21 mouse cellular contexts compared by ENCODE assay signal in genomic region chr1:43477954-43478353, GRCm38 (mm10). TPM values are rescaled to one million over a fixed set of nuclear protein-coding genes. Genes with fewer than 3 reads are reported as not detected.
DNase-seq lines count a peak whose midpoint lies in the region; TF ChIP-seq lines count a peak whose summit lies in the region.
"Had no signal": no experiment of that assay in that cellular context is flagged by ENCODE, and none has a peak within 500 bp of the region (broad histone marks: within the 10 kb centered on the region; RNA-seq: fewer than 3 reads in every experiment).

No protein-coding gene starts in this region.

- H3K9me3 ChIP-seq in MEL (replicated peaks; ENCODE audit: insufficient read depth, low read length) = no peaks in the 10 kb centered on the region
- H3K9me3 ChIP-seq: embryonic facial prominence, embryonic 10.5 days; forebrain, embryonic 13.5 days; heart, embryonic 15.5 days had no signal

- TF ChIP-seq POLR2A in kidney, adult 2 months (IDR thresholded peaks at IDR 0.05; ENCODE audit: low read depth, low read length) = no peak
- no peak for TF ChIP-seq POLR2A in MEL (IDR thresholded peaks at IDR 0.05; ENCODE audit: control insufficient read depth in 1 of 2, insufficient read depth in 1 of 2, low read depth in 1 of 2, low read length in 2 of 2, poor library complexity in 1 of 2)

- no peak for TF ChIP-seq RAD21 in MEL (IDR thresholded peaks at IDR 0.05; ENCODE audit: low read depth, low read length)

- H3K27me3 ChIP-seq in kidney, adult 2 months (replicated peaks; ENCODE audit: control insufficient read depth, insufficient read depth, low read length) = no peaks in the 10 kb centered on the region
- H3K27me3 ChIP-seq in MEL (ENCODE audit: control insufficient read depth in 1 of 2, insufficient read depth in 2 of 2, low read length in 2 of 2) = no peaks in the 10 kb centered on the region
- H3K27me3 ChIP-seq: forebrain, embryonic 13.5 days; heart, embryonic 15.5 days had no signal

- peaks cover 4% of the 10 kb centered on the region for H3K4me1 ChIP-seq in kidney, adult 2 months (ENCODE audit: control insufficient read depth, insufficient read depth, low read length)
- H3K4me1 ChIP-seq in MEL (ENCODE audit: control insufficient read depth in 1 of 2, insufficient read depth in 2 of 2, low read length in 2 of 2) = peaks cover 0 to 19% of the 10 kb centered on the region in 2 experiments; a peak in 2 of 4 replicates

- H3K79me2 ChIP-seq in MEL (ENCODE audit: control insufficient read depth, insufficient read depth, low read length, poor library complexity) = no peaks in the 10 kb centered on the region; the same call in 1 of the 2 replicates

- no peak overlapping the region for H3K4me3 ChIP-seq in kidney, adult 2 months (ENCODE audit: insufficient read depth, low read depth, low read length)
- H3K4me3 ChIP-seq in MEL (ENCODE audit: control insufficient read depth in 1 of 2, insufficient read depth in 1 of 2, low read depth in 2 of 2, low read length in 2 of 2) = no peak overlapping the region
- H3K4me3 ChIP-seq: embryonic facial prominence, embryonic 10.5 days; forebrain, embryonic 13.5 days; gastrocnemius, adult 2 months; heart, embryonic 15.5 days had no signal

- no peak overlapping the region for H3K9ac ChIP-seq in MEL (ENCODE audit: control insufficient read depth, low read depth, low read length, poor library complexity, severe bottlenecking)
- H3K9ac ChIP-seq: forebrain, embryonic 13.5 days; forebrain, postnatal 0 days; heart, embryonic 15.5 days; hindbrain, embryonic 14.5 days had no signal

- peak; percentile 27 for DNase-seq in kidney, adult 2 months
- no peak for DNase-seq in kidney, postnatal 4 days
- peak; percentile 55 for DNase-seq in CD4-positive, CD25-positive, alpha-beta regulatory T cell, adult 2 months (ENCODE audit: low read depth, low spot score)
- no peak for DNase-seq in MEL (ENCODE audit: low read depth, low spot score)
- peak; percentile 19 to 47 for DNase-seq in natural killer cell, adult 2 months (ENCODE audit: low spot score in 2 of 2)
- DNase-seq in gastrocnemius, postnatal 10 days = no peak
- no peak for DNase-seq in gastrocnemius, adult 18-20 months (ENCODE audit: low spot score)
- DNase-seq: adrenal gland, adult 8-10 months; adrenal gland, postnatal 36 days; cerebellum, adult 8-10 months; cerebellum, postnatal 25 days; forebrain, postnatal 0 days; gastrocnemius, adult 2 months; gastrocnemius, postnatal 36 days; heart, adult 18-20 months; heart, postnatal 14 days; kidney, adult 11 months had no signal

- no peak overlapping the region for H3K27ac ChIP-seq in kidney, adult 2 months (ENCODE audit: insufficient read depth, low read depth, low read length)
- H3K27ac ChIP-seq in MEL (ENCODE audit: control insufficient read depth, low read depth, low read length) = no peak overlapping the region
- H3K27ac ChIP-seq: embryonic facial prominence, embryonic 10.5 days; forebrain, embryonic 13.5 days; gastrocnemius, adult 2 months; heart, embryonic 15.5 days; hindbrain, embryonic 14.5 days had no signal

- no peak for TF ChIP-seq EP300 in MEL (IDR thresholded peaks at IDR 0.05; ENCODE audit: low read depth in 1 of 2, low read length in 2 of 2)

- 86% methylated on average over 3 of the region's 3 CpGs for WGBS in kidney, adult 2 months

- no peak for TF ChIP-seq CTCF in kidney, adult 2 months (conservative IDR thresholded peaks at IDR 0.05; ENCODE audit: insufficient read depth, insufficient read length, low read depth, low read length)
- TF ChIP-seq CTCF in MEL (IDR thresholded peaks at IDR 0.05 in 2 of 3, conservative IDR thresholded peaks at IDR 0.05 in 1 of 3; ENCODE audit: control insufficient read depth in 1 of 3, insufficient read depth in 1 of 3, low read depth in 2 of 3, low read length in 3 of 3, poor library complexity in 1 of 3, severe bottlenecking in 1 of 3) = no peak

- H3K36me3 ChIP-seq in kidney, adult 2 months (ENCODE audit: control insufficient read depth, insufficient read depth, low read length) = no peaks in the 10 kb centered on the region
- peaks cover 0 to 21% of the 10 kb centered on the region in 2 experiments; a peak in 2 of 4 replicates for H3K36me3 ChIP-seq in MEL (ENCODE audit: control insufficient read depth in 1 of 2, insufficient read depth in 2 of 2, low read length in 2 of 2)
- H3K36me3 ChIP-seq: heart, embryonic 15.5 days had no signal

TF ChIP-seq in MEL, 35 proteins besides CTCF, POLR2A, EP300 and RAD21:
- TF ChIP-seq MAFK (IDR thresholded peaks at IDR 0.05; ENCODE audit: borderline replicate concordance, low read depth, low read length) = peak; percentile 94
- no peak for TF ChIP-seq TCF12 (IDR thresholded peaks at IDR 0.05; ENCODE audit: low read depth, low read length)

RNA-seq across cellular contexts. Expression of gene Nck2, which starts 33.6 kb away (rescaled TPM):
- 19.1 and 23.7 TPM in 2 replicates for polyA plus RNA-seq in kidney, adult 2 months (2012; rRNA removed)
- total RNA-seq in MEL (2012; rRNA removed) = 9.2 and 9.4 TPM in 2 replicates
- 10 to 100 TPM in 1 of 2 experiments, not detected in 1; 12.4 TPM for polyA plus RNA-seq in MEL (2012; ENCODE audit: insufficient read depth in 1 of 2, insufficient read length in 2 of 2, low read depth in 1 of 2, low replicate concordance in 2 of 2, missing spikeins in 1 of 2)
- 10 to 100 TPM; 30.2 to 38.0 TPM for total RNA-seq in gastrocnemius, postnatal 10 days (2021)
- total RNA-seq in gastrocnemius, adult 18-20 months (2021) = 10 to 100 TPM; 17.2 to 17.8 TPM

Comparison
In these comparisons a context has a peak if more than half of its experiments do, and no peak if none do; other contexts are left out.
1. DNase-seq: peak in kidney, adult 2 months (single experiment), CD4-positive, CD25-positive, alpha-beta regulatory T cell, adult 2 months (single experiment) and natural killer cell, adult 2 months (2 of 2); none in kidney, postnatal 4 days (0 of 2), MEL (single experiment), gastrocnemius, postnatal 10 days (single experiment) and gastrocnemius, adult 18-20 months (single experiment).